Mouse (Mus musculus): ENCODE results near the gene Cntnap2.

The Cntnap2 gene

DNA sequence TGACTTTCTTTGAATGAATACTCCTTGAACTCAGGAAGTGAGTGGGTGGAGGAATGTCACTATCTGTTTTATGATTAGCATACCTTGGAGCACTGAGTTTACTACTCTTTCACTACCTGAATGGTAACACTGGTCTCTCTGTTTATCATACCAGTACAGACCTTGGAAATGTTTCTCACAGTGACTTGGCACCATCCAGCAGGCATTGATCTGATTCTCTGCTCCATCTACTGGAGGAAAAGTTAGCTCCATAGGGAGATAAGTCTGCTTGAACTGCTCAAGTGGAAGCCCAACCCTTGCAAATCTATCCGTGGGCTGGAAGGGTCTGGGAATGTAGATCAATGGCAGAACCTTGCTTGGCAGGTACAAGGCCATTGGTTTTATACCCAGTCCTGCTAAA lies 2235.3 kb downstream of the Cntnap2 start:
- DNase-seq (ENCODE audit: low spot score in 2 of 2), result no peak

DNA sequence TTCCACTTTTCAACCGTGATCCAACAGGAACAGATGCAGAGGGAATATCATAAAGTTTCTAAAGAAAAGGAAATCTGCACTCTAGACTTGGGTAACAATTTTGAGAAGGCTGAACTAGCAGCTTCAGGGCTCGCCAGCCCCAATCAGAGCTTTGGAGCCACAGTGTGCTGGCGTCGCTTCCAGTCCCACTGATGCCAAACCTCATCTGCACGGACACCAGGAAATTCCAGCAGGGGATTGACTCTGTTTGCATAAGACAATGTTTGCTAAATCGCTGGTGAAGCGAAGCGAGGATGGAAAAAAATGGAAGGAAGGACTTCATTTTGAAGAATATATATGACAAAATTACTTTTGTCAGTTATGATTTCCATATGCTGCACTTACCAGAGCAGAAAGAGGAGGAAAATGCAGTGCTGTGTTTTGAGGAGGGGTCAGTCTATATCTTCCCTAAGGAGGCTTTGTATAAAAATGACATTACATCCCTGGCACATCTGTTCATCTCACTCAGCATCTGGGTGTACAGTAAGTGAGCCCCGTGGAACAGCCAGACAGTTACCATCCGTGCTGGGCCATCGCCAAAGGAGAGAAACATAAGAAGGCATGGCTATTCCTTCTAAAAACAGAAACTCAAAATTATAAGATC lies 2245.8 kb downstream of the Cntnap2 start:
- DNase-seq (ENCODE audit: low spot score in 2 of 2), result no peak

DNA sequence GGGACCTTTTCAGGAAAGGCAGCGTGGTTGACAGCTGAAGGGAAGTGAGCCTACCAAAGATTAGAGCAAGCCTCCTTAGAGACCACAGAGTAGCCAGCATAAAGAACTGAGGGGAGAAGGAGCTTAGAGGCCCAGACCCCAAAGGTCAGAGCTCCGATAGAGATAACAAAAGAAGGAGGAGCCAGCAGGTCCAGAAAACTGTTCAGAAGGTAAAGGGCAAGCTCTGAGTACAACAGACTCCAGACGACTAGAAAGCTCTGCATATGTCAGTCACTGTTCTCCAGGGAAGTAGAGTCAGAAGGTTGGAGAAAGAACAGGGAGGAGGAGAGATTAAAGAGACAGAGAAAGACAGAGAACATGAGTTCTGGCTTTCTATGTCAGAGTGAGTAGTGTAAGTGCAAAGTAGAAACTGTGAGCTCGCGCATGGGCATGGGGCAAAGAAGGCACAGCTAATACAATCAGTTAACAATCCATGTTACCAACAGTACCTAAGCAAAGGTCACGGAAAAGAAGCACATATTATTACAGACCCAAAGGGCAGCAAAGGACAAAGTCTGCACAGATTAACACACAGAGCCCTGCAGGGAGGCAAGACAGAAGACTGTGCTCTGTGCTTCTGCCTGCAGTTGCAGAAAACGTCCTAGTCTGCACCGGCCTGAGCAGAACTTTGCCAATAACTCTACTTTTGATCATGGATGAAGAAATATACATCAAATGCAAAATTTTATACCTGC lies 2247.1 kb downstream of the Cntnap2 start:
- no peak for DNase-seq (ENCODE audit: low spot score in 2 of 2)

- no peak for DNase-seq (ENCODE audit: low spot score in 2 of 2)
Observed at GRCm38 (mm10) chr6:47306954-47307353, 2247.8 kb downstream of the Cntnap2 start.

DNA sequence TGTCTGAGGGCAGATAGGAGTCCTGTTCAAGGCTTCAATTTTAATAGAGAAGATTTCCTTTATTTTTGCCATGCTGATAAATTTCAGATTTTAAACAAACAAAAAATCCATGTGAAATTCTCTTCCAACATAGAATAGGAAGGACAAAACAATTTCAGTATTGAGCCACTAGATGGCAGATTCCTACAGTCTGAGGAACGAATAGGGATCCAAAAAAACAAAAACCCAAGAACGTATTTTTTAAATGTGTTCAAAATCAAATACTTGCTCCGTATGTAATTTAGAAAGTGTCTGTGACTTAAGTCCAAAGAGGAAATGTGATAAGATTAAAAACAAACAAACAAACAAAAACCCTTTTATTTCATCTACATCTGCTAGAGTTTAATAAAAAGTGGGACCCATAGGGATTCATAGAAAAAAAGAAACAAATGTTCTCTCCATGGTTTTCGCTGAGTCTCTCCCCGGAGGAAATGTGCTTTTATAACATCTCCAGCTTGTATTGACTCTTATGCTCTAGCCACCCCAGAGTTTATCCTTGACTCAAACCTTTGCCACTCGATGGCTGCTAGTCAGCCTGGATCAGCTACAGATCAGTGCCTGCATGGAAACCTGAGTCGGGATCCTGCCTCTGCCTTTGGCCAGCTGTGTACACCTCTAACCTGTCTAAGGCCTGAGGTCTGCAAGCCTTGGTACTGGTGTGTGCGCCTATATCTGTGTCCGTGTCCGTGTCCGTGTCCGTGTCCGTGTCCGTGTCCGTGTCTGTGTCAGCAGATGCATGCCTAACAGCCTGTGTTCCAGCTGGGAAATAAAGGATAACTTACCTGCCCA lies 2255.6 kb downstream of the Cntnap2 start:
- peak in 1 of 2 experiments; percentile 25 for DNase-seq (ENCODE audit: low spot score in 2 of 2)

- DNase-seq (ENCODE audit: low spot score in 2 of 2), result no peak
Observed at GRCm38 (mm10) chr6:47315454-47315853, 2256.3 kb downstream of the Cntnap2 start.

GRCm38 (mm10) chr6:47317253-47317652 lies 2258.1 kb downstream of the Cntnap2 start:
- no peak for DNase-seq (ENCODE audit: low spot score in 2 of 2)

GRCm38 (mm10) chr6:47318705-47319104 lies 2259.5 kb downstream of the Cntnap2 start:
- no peak for DNase-seq (ENCODE audit: low spot score in 2 of 2)

GRCm38 (mm10) chr6:47319309-47319983 lies 2260.3 kb downstream of the Cntnap2 start:
- no peak for DNase-seq (ENCODE audit: low spot score in 2 of 2)

GRCm38 (mm10) chr6:47323169-47323835 lies 2264.1 kb downstream of the Cntnap2 start:
- no peak for DNase-seq (ENCODE audit: low spot score in 2 of 2)

DNA sequence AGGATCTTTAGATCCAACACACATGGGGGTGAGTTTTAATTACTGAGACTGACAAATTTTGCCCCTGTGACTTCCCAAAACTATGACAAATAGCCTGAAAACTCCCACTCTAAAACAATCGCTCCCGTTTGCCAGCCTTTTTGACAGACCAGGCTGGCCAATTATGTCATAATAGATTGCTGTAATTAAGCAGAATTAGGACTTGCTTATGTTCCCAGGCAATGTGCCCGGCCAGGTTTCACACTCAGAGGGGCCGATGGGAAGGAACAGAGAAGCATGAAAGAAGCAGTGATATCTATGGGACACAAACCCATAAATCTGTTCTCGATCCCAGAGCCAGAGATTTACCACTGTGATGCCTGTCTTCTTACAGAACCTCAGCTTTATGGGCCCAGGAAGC lies 2264.7 kb downstream of the Cntnap2 start:
- DNase-seq (ENCODE audit: low spot score in 2 of 2), result no peak

GRCm38 (mm10) chr6:47328281-47328680 lies 2269.1 kb downstream of the Cntnap2 start:
- no peak for DNase-seq (ENCODE audit: low spot score in 2 of 2)

DNA sequence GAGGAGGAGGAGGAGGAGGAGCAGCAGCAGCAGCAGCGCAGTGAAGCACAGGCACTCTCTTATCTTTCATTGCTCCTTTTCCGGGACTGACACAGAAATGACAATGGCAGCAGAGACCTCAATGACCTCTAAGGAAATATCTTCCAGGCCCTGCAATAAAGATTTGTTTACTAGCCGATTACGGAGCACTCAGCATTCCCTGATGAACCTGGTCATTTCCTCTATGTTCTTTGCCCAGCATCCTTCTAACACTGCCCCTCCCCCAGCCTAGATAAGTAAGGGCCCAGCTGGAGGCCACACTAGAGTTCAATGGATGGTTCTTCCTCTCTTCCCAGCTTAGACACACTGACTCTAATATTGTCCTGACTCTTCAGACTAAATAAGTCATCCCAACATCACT lies 2270.1 kb downstream of the Cntnap2 start:
- DNase-seq (ENCODE audit: low spot score in 2 of 2), result no peak

DNA sequence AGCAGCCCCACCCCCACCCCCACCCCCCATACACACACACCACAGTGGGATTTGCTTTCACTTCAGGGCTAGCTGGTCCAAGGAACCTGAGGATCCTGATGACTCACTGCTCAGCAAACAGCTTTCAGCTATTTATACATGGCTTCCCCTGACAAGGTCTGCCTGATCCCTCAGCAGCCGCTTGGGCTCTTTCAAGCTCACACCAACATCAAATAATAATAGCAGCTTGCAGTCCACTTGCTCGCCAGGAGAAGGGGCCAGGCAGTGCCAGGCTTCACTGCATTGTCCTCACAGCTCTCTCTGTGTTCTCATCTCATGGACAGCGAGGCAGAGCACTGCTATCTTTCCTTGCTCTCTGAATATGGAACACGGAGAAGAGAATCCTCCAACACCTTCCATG lies 2273.9 kb downstream of the Cntnap2 start:
- DNase-seq (ENCODE audit: low spot score in 2 of 2), result no peak

DNA sequence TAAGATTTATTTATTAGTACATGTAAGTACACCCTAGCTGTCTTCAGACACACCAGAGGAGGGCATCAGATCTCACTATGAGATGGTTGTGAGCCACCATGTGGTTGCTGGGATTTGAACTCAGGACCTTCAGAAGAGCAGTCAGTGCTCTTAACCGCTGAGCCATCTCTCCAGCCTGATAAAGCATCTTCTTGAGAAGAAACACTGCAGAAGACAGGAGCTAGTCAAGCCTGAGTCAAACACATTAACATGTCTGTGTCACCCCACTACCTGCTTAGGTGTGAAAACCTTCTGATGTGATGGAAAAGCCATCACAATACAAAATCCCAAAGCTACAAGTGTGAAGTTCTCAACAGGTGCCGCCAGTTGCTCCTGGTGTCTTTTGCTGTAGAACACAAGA lies 2275.2 kb downstream of the Cntnap2 start:
- DNase-seq (ENCODE audit: low spot score in 2 of 2), result no peak

DNA sequence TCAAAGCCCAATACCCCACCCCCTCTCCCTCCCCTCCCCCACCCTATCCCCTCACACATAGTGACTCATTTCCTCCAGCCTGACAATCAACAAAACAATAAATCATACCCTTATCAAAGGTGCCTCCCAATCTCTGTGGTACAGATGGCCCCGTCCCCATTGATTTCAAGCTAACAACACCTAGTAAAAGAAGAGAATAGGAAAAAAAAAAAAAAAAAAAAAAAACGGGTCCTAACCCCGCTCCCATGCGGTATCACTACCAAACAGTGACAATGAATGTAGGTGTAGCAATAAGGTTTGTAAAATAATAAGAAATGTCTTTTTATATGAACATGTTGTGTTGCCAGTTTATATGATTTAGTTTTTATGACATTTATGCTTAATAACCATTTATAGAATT lies 2278.1 kb downstream of the Cntnap2 start:
- DNase-seq (ENCODE audit: low spot score in 2 of 2), result no peak

- no peak for DNase-seq (ENCODE audit: low spot score in 2 of 2)
Observed at GRCm38 (mm10) chr6:47338113-47338512, 2279.0 kb downstream of the Cntnap2 start.

- no peak for DNase-seq (ENCODE audit: low spot score in 2 of 2)
Observed at GRCm38 (mm10) chr6:47340813-47341502, 2281.8 kb downstream of the Cntnap2 start.

DNA sequence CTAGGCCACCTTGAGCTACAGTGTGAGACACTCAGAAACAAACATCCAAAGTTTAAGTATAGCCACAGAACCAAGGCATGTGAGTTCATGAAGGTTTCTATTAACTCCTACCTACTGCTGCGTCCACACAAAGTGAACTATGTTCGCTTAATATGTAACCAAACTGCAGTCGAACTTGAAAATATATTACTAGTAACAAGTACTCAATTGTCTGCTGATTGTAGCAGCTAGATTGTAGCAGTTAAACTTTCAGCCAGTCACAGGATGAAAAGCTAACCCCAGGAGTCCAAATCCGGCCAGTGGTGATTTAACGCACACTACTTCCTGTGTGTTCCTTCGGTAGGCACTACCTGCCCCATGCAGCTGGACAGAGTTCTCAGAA lies 2282.3 kb downstream of the Cntnap2 start:
- no peak for DNase-seq (ENCODE audit: low spot score in 2 of 2)

GRCm38 (mm10) chr6:47343245-47343644 lies 2284.1 kb downstream of the Cntnap2 start:
- no peak for DNase-seq (ENCODE audit: low spot score in 2 of 2)

GRCm38 (mm10) chr6:47344696-47345095 lies 2285.5 kb downstream of the Cntnap2 start:
- DNase-seq (ENCODE audit: low spot score in 2 of 2), result no peak
